Mouse (Mus musculus): ENCODE results near the gene Ckm. TPM values are rescaled to one million over a fixed set of nuclear protein-coding genes. Genes with fewer than 3 reads are reported as not detected.
A peak's percentile ranks its signal among the peaks of the same experiment; 100 is the strongest.

Gene Ckm
- total and polyA plus RNA-seq, 2 experiments = 0.18 to 11.0 TPM

GRCm38 (mm10) chr7:19416590-19416989 is 12.0 kb downstream of the Ckm start:
- 0 out of 2 replicates have a peak, but pooled peaks cover 1% of the 10 kb centered on the region for H3K4me1 ChIP-seq (ENCODE audit: control insufficient read depth, insufficient read depth, low read length)
- no peaks in the 10 kb centered on the region for H3K79me2 ChIP-seq (ENCODE audit: control insufficient read depth, insufficient read depth, low read length)
- H3K9ac ChIP-seq (ENCODE audit: low read depth, low read length) = no peak overlapping the region
- no peaks in the 10 kb centered on the region for H3K36me3 ChIP-seq (ENCODE audit: control insufficient read depth, insufficient read depth, low read length)
- no peak for TF ChIP-seq CTCF (IDR thresholded peaks at IDR 0.05; ENCODE audit: low read depth, low read length)
- TF ChIP-seq POLR2A (IDR thresholded peaks at IDR 0.05; ENCODE audit: extremely low read depth, insufficient read depth, low read length) = no peak
- no peak overlapping the region for H3K4me3 ChIP-seq (ENCODE audit: insufficient read depth, low read depth, low read length)
- DNase-seq (ENCODE audit: extremely low read depth, low read depth, low spot score) = no peak
- peaks cover 9% of the 10 kb centered on the region; the same call in 1 of the 2 replicates for H3K27me3 ChIP-seq (ENCODE audit: control insufficient read depth, insufficient read depth, low read length)
- no peak overlapping the region for H3K27ac ChIP-seq (replicated peaks; ENCODE audit: insufficient read depth, low read depth, low read length)
- 60% methylated on average over 15 of the region's 15 CpGs for WGBS

- H3K36me3 ChIP-seq (ENCODE audit: control insufficient read depth, insufficient read depth, low read length) = no peaks in the 10 kb centered on the region
- H3K4me1 ChIP-seq (ENCODE audit: control insufficient read depth, insufficient read depth, low read length) = 0 out of 2 replicates have a peak, but pooled peaks cover 1% of the 10 kb centered on the region
- 0 out of 2 replicates have a peak, but pooled peaks cover 9% of the 10 kb centered on the region for H3K27me3 ChIP-seq (ENCODE audit: control insufficient read depth, insufficient read depth, low read length)
- H3K9ac ChIP-seq (ENCODE audit: low read depth, low read length) = no peak overlapping the region
- no peak overlapping the region for H3K27ac ChIP-seq (replicated peaks; ENCODE audit: insufficient read depth, low read depth, low read length)
- TF ChIP-seq CTCF (IDR thresholded peaks at IDR 0.05; ENCODE audit: low read depth, low read length) = no peak
- TF ChIP-seq POLR2A (IDR thresholded peaks at IDR 0.05; ENCODE audit: extremely low read depth, insufficient read depth, low read length) = no peak
- no peak for DNase-seq (ENCODE audit: extremely low read depth, low read depth, low spot score)
- no peak overlapping the region for H3K4me3 ChIP-seq (ENCODE audit: insufficient read depth, low read depth, low read length)
- H3K79me2 ChIP-seq (ENCODE audit: control insufficient read depth, insufficient read depth, low read length) = no peaks in the 10 kb centered on the region
- 9% methylated on average over 28 of the region's 28 CpGs for WGBS
Measured at GRCm38 (mm10) chr7:19420121-19420520, 15.5 kb downstream of the Ckm start.

- Histone ChIP-seq H3K27me3 (ENCODE audit: control insufficient read depth, insufficient read depth, low read length) (0 out of 2 replicates have a peak, but pooled peaks cover 9% of the 10 kb centered on the region), H3K9ac (ENCODE audit: low read depth, low read length) (no peak overlapping the region), H3K36me3 (ENCODE audit: control insufficient read depth, insufficient read depth, low read length) (no peaks in the 10 kb centered on the region), H3K27ac (replicated peaks; ENCODE audit: insufficient read depth, low read depth, low read length) (no peak overlapping the region), H3K79me2 (ENCODE audit: control insufficient read depth, insufficient read depth, low read length) (no peaks in the 10 kb centered on the region), H3K4me1 (ENCODE audit: control insufficient read depth, insufficient read depth, low read length) (0 out of 2 replicates have a peak, but pooled peaks cover 1% of the 10 kb centered on the region), H3K4me3 (ENCODE audit: insufficient read depth, low read depth, low read length) (peak overlapping the region; percentile 25; the same call in 1 of the 2 replicates)
- TF ChIP-seq CTCF (IDR thresholded peaks at IDR 0.05; ENCODE audit: low read depth, low read length) (no peak), POLR2A (IDR thresholded peaks at IDR 0.05; ENCODE audit: extremely low read depth, insufficient read depth, low read length) (no peak)
- 13% methylated on average over 43 of the region's 43 CpGs for WGBS
- peak; percentile 57 for DNase-seq (ENCODE audit: extremely low read depth, low read depth, low spot score)
Measured at GRCm38 (mm10) chr7:19420821-19421636, 16.5 kb downstream of the Ckm start.

- H3K79me2 ChIP-seq (ENCODE audit: control insufficient read depth, insufficient read depth, low read length) = no peaks in the 10 kb centered on the region
- H3K4me3 ChIP-seq (ENCODE audit: insufficient read depth, low read depth, low read length) = no peak overlapping the region
- peaks cover 3% of the 10 kb centered on the region; the same call in 1 of the 2 replicates for H3K36me3 ChIP-seq (ENCODE audit: control insufficient read depth, insufficient read depth, low read length)
- no peak overlapping the region for H3K9ac ChIP-seq (ENCODE audit: low read depth, low read length)
- no peak overlapping the region for H3K27ac ChIP-seq (replicated peaks; ENCODE audit: insufficient read depth, low read depth, low read length)
- TF ChIP-seq POLR2A (IDR thresholded peaks at IDR 0.05; ENCODE audit: extremely low read depth, insufficient read depth, low read length) = no peak
- TF ChIP-seq CTCF (IDR thresholded peaks at IDR 0.05; ENCODE audit: low read depth, low read length) = no peak
- 90% methylated on average over 3 of the region's 3 CpGs for WGBS
- 0 out of 2 replicates have a peak, but pooled peaks cover 1% of the 10 kb centered on the region for H3K4me1 ChIP-seq (ENCODE audit: control insufficient read depth, insufficient read depth, low read length)
- H3K27me3 ChIP-seq (ENCODE audit: control insufficient read depth, insufficient read depth, low read length) = 0 out of 2 replicates have a peak, but pooled peaks cover 6% of the 10 kb centered on the region
- no peak for DNase-seq (ENCODE audit: extremely low read depth, low read depth, low spot score)
Measured at GRCm38 (mm10) chr7:19423083-19423482, 18.5 kb downstream of the Ckm start.

- WGBS = 62% methylated on average over 4 of the region's 4 CpGs
- Histone ChIP-seq H3K79me2 (ENCODE audit: control insufficient read depth, insufficient read depth, low read length) (no peaks in the 10 kb centered on the region), H3K9ac (ENCODE audit: low read depth, low read length) (no peak overlapping the region), H3K36me3 (ENCODE audit: control insufficient read depth, insufficient read depth, low read length) (peaks cover 3% of the 10 kb centered on the region; the same call in 1 of the 2 replicates), H3K4me1 (ENCODE audit: control insufficient read depth, insufficient read depth, low read length) (0 out of 2 replicates have a peak, but pooled peaks cover 1% of the 10 kb centered on the region), H3K27ac (replicated peaks; ENCODE audit: insufficient read depth, low read depth, low read length) (no peak overlapping the region), H3K4me3 (ENCODE audit: insufficient read depth, low read depth, low read length) (no peak overlapping the region), H3K27me3 (ENCODE audit: control insufficient read depth, insufficient read depth, low read length) (0 out of 2 replicates have a peak, but pooled peaks cover 6% of the 10 kb centered on the region)
- DNase-seq (ENCODE audit: extremely low read depth, low read depth, low spot score) = no peak
- TF ChIP-seq POLR2A (IDR thresholded peaks at IDR 0.05; ENCODE audit: extremely low read depth, insufficient read depth, low read length) = no peak
- no peak for TF ChIP-seq CTCF (IDR thresholded peaks at IDR 0.05; ENCODE audit: low read depth, low read length)
Measured at GRCm38 (mm10) chr7:19424051-19424450, 19.5 kb downstream of the Ckm start.
